In the genomic region with DNA sequence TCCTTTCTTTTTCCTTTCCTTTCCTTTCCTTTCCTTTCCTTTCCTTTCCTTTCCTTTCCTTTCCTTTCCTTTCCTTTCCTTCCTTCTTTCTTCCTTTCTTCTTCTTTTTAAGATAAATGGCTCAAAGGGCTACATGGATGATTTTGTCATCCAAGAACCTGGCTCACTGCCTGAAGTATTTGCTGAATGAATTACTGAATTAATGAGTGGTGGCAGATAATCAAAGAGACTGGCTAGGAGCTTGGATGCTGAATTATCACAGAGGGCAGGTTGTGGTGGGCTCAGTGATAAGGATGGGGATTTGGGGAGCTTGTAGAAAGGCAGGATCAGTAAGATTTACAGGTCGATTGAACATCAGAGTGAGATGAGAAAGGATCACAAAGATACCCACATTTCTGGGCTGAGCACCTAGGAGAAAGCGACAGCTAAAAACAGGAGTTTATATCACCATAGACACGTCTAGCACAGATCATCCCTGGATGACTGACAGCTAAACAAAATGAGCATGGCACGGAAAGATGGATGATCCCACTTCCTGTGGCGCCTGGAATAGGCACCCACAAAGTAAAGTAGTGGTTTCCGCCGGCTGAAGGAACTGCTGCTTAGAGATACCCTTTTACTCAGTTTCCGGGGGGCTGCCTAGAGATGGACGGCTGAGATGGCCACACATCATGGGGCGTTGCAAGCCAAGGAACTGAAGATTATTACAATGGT, we compare ENCODE assay signal across 20 mouse cellular contexts. TPM values are rescaled to one million over a fixed set of nuclear protein-coding genes. Genes with fewer than 3 reads are reported as not detected.
DNase-seq lines count a peak whose midpoint lies in the region; ATAC-seq and TF ChIP-seq lines count a peak whose summit lies in the region.
"Had no signal": no experiment of that assay in that cellular context is flagged by ENCODE, and none has a peak within 500 bp of the region (broad histone marks: within the 10 kb centered on the region; RNA-seq: fewer than 3 reads in every experiment).

No protein-coding gene starts in this region.

- H3K9me3 ChIP-seq in hindbrain, embryonic 12.5 days (replicated peaks): no peaks in the 10 kb centered on the region
- no peaks in the 10 kb centered on the region for H3K9me3 ChIP-seq in hindbrain, embryonic 11.5 days (ENCODE audit: control insufficient read depth, low read length)
- H3K9me3 ChIP-seq in MEL (replicated peaks; ENCODE audit: insufficient read depth, low read length): no peaks in the 10 kb centered on the region
- H3K9me3 ChIP-seq: limb, embryonic 15.5 days had no signal

- H3K4me3 ChIP-seq in hindbrain, embryonic 12.5 days: no peak overlapping the region
- H3K4me3 ChIP-seq in hindbrain, embryonic 11.5 days (ENCODE audit: low read depth, low read length): no peak overlapping the region
- H3K4me3 ChIP-seq in MEL (ENCODE audit: control insufficient read depth in 1 of 2, insufficient read depth in 1 of 2, low read depth in 2 of 2, low read length in 2 of 2): peak overlapping the region; percentile 30 to 49
- H3K4me3 ChIP-seq: limb, embryonic 15.5 days; myocyte had no signal

- peak overlapping the region; percentile 40; the same call in 1 of the 2 replicates for H3K27ac ChIP-seq in hindbrain, embryonic 12.5 days
- no peak overlapping the region for H3K27ac ChIP-seq in hindbrain, embryonic 11.5 days (ENCODE audit: low read depth, low read length)
- H3K27ac ChIP-seq in MEL (ENCODE audit: control insufficient read depth, low read depth, low read length): peak overlapping the region; percentile 54; the same call in 1 of the 2 replicates
- H3K27ac ChIP-seq: limb, embryonic 15.5 days had no signal

- H3K4me2 ChIP-seq in hindbrain, embryonic 12.5 days (replicated peaks): no peak overlapping the region
- no peak overlapping the region for H3K4me2 ChIP-seq in hindbrain, embryonic 11.5 days (replicated peaks; ENCODE audit: low read depth, low read length)
- H3K4me2 ChIP-seq: limb, embryonic 15.5 days had no signal

- no peak for TF ChIP-seq RAD21 in MEL (IDR thresholded peaks at IDR 0.05; ENCODE audit: low read depth, low read length)

- TF ChIP-seq POLR2A in MEL (IDR thresholded peaks at IDR 0.05; ENCODE audit: control insufficient read depth in 1 of 2, insufficient read depth in 1 of 2, low read depth in 1 of 2, low read length in 2 of 2, poor library complexity in 1 of 2): no peak; a peak in 1 of 4 replicates
- no peak for TF ChIP-seq POLR2A in brain, embryonic 14.5 days (IDR thresholded peaks at IDR 0.05; ENCODE audit: borderline replicate concordance, extremely low read depth, insufficient read depth, insufficient read length, poor library complexity, severe bottlenecking)

- H3K4me1 ChIP-seq in hindbrain, embryonic 12.5 days: peaks cover 26% of the 10 kb centered on the region
- H3K4me1 ChIP-seq in hindbrain, embryonic 11.5 days (replicated peaks; ENCODE audit: control insufficient read depth, insufficient read depth, low read length): no peaks in the 10 kb centered on the region
- H3K4me1 ChIP-seq in MEL (ENCODE audit: control insufficient read depth in 1 of 2, insufficient read depth in 2 of 2, low read length in 2 of 2): peaks cover 0 to 8% of the 10 kb centered on the region in 2 experiments; a peak in 2 of 4 replicates
- H3K4me1 ChIP-seq: limb, embryonic 15.5 days had no signal

- H3K9ac ChIP-seq in hindbrain, embryonic 12.5 days: no peak overlapping the region
- H3K9ac ChIP-seq in hindbrain, embryonic 11.5 days (ENCODE audit: low read depth, low read length): no peak overlapping the region
- no peak overlapping the region for H3K9ac ChIP-seq in MEL (ENCODE audit: control insufficient read depth, low read depth, low read length, poor library complexity, severe bottlenecking)
- H3K9ac ChIP-seq: limb, embryonic 15.5 days had no signal

- WGBS in hindbrain, embryonic 12.5 days: 77% methylated on average over 10 of the region's 10 CpGs
- 79% methylated on average over 10 of the region's 10 CpGs for WGBS in hindbrain, embryonic 11.5 days

- no peak for DNase-seq in hindbrain, embryonic 11.5 days (ENCODE audit: low spot score)
- DNase-seq in MEL (ENCODE audit: low read depth, low spot score): no peak
- DNase-seq in brain, embryonic 14.5 days (ENCODE audit: low read depth): peak; percentile 66
- DNase-seq in induced T-regulatory cell, adult 2 months (ENCODE audit: low read depth): peak; percentile 2
- DNase-seq in yolk sac, embryonic 10.5 days (ENCODE audit: low spot score): no peak
- no peak for DNase-seq in right cerebral cortex, postnatal 10 days (ENCODE audit: low spot score in 2 of 2)
- DNase-seq: adrenal gland, postnatal 36 days; cerebellum, adult 11 months; embryo, embryonic 11 days; gastrocnemius, postnatal 14 days; heart, postnatal 10 days; kidney, postnatal 10 days; lung, adult 18-20 months; lung, postnatal 4 days; right cerebral cortex, postnatal 14 days had no signal

- no peaks in the 10 kb centered on the region for H3K27me3 ChIP-seq in hindbrain, embryonic 12.5 days
- H3K27me3 ChIP-seq in hindbrain, embryonic 11.5 days (ENCODE audit: control insufficient read depth, insufficient read depth, low read length): no peaks in the 10 kb centered on the region
- H3K27me3 ChIP-seq in MEL (ENCODE audit: control insufficient read depth in 1 of 2, insufficient read depth in 2 of 2, low read length in 2 of 2): no peaks in the 10 kb centered on the region
- H3K27me3 ChIP-seq: limb, embryonic 15.5 days had no signal

- no peak for TF ChIP-seq CTCF in MEL (IDR thresholded peaks at IDR 0.05 in 2 of 3, conservative IDR thresholded peaks at IDR 0.05 in 1 of 3; ENCODE audit: control insufficient read depth in 1 of 3, insufficient read depth in 1 of 3, low read depth in 2 of 3, low read length in 3 of 3, poor library complexity in 1 of 3, severe bottlenecking in 1 of 3)
- TF ChIP-seq CTCF in brain, embryonic 14.5 days (IDR thresholded peaks at IDR 0.05; ENCODE audit: borderline replicate concordance, extremely low read depth, insufficient read depth, insufficient read length): no peak

- no peak for TF ChIP-seq EP300 in MEL (IDR thresholded peaks at IDR 0.05; ENCODE audit: low read depth in 1 of 2, low read length in 2 of 2)

- H3K36me3 ChIP-seq in hindbrain, embryonic 12.5 days: no peaks in the 10 kb centered on the region
- no peaks in the 10 kb centered on the region for H3K36me3 ChIP-seq in hindbrain, embryonic 11.5 days (ENCODE audit: control insufficient read depth, insufficient read depth, low read length)
- peaks cover 0 to 6% of the 10 kb centered on the region in 2 experiments; a peak in 2 of 4 replicates for H3K36me3 ChIP-seq in MEL (ENCODE audit: control insufficient read depth in 1 of 2, insufficient read depth in 2 of 2, low read length in 2 of 2)
- H3K36me3 ChIP-seq: limb, embryonic 15.5 days had no signal

- no peaks in the 10 kb centered on the region for H3K79me2 ChIP-seq in MEL (ENCODE audit: control insufficient read depth, insufficient read depth, low read length, poor library complexity)

- ATAC-seq in hindbrain, embryonic 12.5 days (ENCODE audit: low FRiP score): no peak
- no peak for ATAC-seq in hindbrain, embryonic 11.5 days (ENCODE audit: low FRiP score)
- ATAC-seq in CD4-positive, CD25-positive, alpha-beta regulatory T cell, adult 4 months: no peak
- ATAC-seq: intestine, embryonic 16.5 days had no signal

TF ChIP-seq in MEL, 35 proteins besides CTCF, POLR2A, EP300 and RAD21:
- no peak for TF ChIP-seq MXI1 (IDR thresholded peaks at IDR 0.05; ENCODE audit: low read depth, low read length)
- peak; percentile 21; the same call in 1 of the 2 replicates for TF ChIP-seq GATA1 (IDR thresholded peaks at IDR 0.05; ENCODE audit: low read depth, low read length)

RNA-seq across cellular contexts. Expression of gene Cartpt, which starts 37.9 kb away (rescaled TPM):
- 13.3 and 15.9 TPM in 2 replicates for polyA plus RNA-seq in hindbrain, embryonic 12.5 days (2016; fragmentation: Nextera tagmentation; extraction: Ambion mirVana)
- polyA plus RNA-seq in hindbrain, embryonic 11.5 days (2014; fragmentation: Nextera tagmentation; extraction: Ambion mirVana): 32.1 and 32.8 TPM in 2 replicates
- total RNA-seq in MEL (2012; rRNA removed): not detected in 2 replicates
- polyA plus RNA-seq in MEL (2012; ENCODE audit: insufficient read depth in 1 of 2, insufficient read length in 2 of 2, low read depth in 1 of 2, low replicate concordance in 2 of 2, missing spikeins in 1 of 2): not detected
- polyA plus RNA-seq in brain, embryonic 14.5 days (2012; rRNA removed): 4.7 and 7.6 TPM in 2 replicates
- polyA plus RNA-seq in CD4-positive, CD25-positive, alpha-beta regulatory T cell, adult 4 months (2017; shearing (Covaris generic)): not detected
- total RNA-seq: gastrocnemius, postnatal 14 days had no signal

Comparison
In these comparisons a context has a peak if more than half of its experiments do, and no peak if none do; other contexts are left out.
1. H3K4me3 ChIP-seq: peak in MEL (2 of 2); none in hindbrain, embryonic 12.5 days (single experiment) and hindbrain, embryonic 11.5 days (single experiment).
2. DNase-seq: peak in brain, embryonic 14.5 days (single experiment) and induced T-regulatory cell, adult 2 months (single experiment); none in hindbrain, embryonic 11.5 days (single experiment), MEL (single experiment), yolk sac, embryonic 10.5 days (single experiment) and right cerebral cortex, postnatal 10 days (0 of 2).